Mouse (Mus musculus) layer of hippocampus, adult 9-10 months (tissue): ENCODE results near the gene Gsx2.

ENCODE experiments used
- DNase-seq: peaks from one replicate; pipeline ENCODE4 v3.0.0; 2022; ENCODE audit warnings: low spot score

Gene Gsx2

DNA sequence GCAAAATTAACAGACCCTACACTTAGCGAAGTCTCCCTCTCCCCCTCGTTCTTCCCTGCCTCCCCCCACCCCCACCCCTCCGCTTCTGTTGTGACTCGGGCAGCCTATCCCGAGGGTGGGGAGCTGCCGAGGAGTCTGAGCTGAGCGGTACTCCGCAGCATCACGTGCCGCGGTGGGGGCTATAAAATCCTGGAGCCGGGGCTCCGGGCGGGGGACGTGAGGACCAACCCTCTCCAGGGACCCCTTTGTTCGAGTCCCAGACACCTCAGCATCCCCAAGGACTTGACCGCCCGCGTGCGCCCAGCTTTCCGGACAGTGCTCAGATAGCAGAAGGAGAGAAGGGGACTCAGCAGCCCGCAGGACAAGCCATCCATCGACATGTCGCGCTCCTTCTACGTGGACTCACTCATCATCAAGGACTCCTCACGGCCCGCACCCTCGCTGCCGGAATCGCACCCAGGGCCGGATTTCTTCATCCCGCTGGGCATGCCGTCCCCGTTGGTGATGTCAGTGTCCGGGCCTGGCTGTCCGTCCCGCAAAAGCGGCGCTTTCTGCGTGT, at the start of gene Gsx2:
TSS of gene Gsx2 (plus strand) at position 219 of the 559 bp plus-strand sequence.
- DNase-seq, result no peak

DNA sequence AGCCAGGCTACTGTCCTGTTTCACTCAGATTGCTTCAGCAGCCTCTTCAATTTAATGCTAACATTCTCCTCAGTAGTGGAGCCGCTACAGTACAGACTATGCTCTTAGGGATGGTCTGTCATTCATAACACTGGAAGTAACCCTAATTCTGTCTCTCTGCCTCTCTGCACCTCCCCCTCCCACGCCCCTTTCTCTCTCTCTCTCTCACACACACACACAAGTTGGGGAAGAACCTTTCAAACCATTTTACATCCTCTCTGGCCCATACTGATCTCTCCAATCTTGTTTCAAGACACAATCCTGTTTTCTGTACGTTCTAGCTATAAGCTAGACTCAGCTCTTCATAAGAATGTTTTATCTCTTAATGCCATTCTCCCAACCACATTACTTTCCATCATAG, 39.9 kb upstream of the Gsx2 start:
- no peak for DNase-seq

DNA sequence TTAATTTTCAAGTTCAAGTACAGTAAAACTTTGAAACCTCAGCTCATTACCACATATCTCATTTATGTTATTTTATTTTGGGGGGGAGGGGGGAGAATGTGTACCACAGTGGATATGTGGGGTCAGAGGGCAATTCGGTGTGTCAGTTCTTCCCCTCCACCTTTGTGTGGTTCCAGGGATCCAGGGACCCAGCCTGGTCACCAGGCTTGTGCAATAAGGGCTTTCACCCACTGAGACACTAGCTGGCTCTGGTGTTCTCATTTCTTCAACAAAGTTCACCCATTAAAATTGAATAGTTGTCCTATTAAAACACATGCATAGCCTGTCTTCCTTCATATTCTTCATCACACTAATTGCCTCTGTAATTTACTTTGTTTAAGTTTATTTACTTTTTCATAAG, 36.1 kb upstream of the Gsx2 start:
- DNase-seq, result no peak

DNA sequence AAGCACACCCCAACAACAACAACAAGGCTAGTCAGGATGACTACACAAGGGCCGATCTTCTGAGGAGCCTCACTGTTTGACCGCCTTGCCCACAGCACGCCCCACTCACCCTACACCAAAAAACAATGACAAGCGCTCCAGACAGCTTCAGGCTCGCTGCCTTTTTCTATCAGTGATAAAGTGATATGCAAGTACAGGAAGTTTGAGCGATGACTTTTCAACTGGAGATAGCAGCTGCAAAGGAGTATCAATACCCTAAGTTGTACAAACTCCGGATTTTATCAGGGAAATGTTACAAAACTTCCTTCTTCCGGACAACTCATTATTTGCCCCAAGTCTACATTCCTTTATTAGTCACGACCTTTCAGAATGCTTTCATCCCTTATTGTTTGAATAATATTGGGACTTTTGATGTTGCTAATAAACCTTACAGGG, 32.4 kb upstream of the Gsx2 start:
- DNase-seq, result no peak

DNA sequence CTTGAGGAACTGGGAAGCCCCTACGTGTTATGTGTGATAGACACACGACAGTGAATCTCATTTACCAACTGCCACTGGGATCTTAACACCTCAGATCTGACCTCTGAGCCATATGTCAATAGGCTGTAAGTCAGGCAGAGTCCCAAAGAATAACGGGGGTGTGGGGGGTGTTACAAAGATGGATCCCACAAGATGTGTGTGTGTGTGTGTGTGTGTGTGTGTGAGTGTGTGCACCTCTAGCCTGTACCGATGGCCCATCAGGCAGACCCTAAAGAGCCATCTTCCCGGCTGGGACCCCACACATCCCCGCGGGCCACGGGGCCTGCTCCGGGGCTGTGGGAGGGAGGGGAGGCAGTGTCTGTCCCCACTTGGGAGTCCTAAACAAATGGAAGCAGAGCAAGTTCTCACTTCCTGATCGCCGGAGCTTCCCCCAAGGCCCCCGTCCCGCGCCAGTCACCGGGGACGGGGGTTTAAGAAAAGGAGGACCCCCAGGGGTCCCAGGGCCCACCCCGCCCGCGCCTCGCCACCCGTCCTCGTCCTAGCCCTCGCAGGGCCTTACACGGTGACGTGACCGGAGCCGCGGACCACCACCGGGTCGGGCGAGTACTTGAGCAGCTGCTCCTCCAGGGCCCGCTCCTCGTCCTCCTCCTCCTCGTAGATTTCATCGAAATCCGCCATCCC, 31.6 kb upstream of the Gsx2 start:
- DNase-seq, result no peak

DNA sequence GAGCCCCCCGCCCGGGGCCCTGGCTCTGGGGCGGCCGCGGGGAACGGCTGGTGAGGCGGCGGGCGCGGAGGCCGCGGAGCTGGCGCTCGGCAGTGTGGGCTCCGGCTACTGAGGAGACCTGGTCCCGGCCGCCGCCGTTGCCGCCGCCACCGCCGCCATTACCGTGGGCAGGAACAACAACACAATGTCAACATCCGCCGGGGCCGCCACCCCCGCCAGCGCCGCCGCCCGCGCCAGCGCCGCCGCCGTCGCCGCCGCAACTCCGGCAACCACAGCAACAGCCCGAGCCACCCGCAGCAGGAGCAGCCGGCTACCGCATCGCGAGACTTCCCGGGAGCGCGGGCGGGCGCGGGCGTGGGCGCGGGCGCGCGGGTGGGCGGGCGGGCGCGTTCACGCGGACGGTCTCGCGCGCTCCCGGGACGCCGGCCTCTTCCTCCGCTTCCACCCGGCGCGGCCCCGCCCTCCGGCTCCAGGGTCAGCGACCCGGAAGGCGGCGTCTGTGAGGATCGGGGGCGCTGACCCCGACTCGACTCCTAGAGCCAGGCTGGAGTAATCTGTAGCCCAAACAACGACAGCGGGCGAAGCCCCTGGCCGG, 31.0 kb upstream of the Gsx2 start, which contains the start of gene Chic2:
TSS of gene Chic2 (minus strand) at position 465 of the 595 bp plus-strand sequence.
- peak; percentile 41 for DNase-seq

DNA sequence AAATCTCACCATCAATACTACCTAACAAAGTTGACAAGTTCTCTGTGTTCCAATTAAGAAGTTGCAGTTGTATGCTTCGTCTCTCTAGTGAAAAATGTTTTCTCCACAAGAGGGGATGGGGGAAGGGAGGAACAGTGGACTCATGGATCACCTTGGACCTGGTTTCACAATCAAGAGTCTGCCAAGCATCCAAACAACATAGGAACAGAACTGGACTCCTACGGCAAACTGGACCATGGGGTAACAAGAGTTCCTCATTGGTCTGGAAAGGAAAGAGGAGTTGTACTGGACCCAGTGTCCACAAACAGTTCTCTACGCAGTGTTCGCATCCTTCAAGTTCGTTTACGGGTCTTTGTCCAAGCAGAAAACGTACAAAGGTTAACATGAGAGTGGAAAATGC, 30.0 kb upstream of the Gsx2 start:
- no peak for DNase-seq

DNA sequence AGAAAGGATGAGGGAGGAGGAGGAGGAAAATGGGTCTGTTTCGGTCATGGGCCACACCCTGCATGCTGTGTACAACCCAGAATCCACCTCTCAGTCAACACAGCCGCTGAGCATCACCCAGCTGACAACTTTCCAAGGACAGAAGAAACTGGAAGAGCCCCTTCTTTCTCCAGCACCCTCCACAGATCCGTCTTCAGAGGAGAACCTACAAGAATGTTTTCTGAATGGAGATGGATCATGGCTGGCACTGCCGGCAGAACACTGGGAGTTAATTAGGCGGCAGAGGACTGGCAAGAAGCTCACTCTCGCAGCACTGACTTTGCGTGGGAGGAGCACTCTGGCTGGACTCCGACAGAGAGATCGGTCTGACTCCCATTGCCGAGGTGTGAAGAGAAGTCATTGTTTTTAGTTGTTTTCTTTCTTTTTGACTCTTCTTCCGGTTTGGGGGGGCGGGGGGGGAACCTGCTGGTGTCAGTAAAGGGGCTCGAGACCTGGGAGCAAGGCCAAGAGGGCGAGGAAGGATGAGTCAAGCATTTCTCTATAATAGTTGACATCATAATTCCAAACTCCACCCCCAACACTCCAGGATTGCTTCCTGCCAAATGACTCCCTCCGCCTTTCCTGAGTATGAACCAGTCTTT, 28.6 kb upstream of the Gsx2 start:
- no peak for DNase-seq

DNA sequence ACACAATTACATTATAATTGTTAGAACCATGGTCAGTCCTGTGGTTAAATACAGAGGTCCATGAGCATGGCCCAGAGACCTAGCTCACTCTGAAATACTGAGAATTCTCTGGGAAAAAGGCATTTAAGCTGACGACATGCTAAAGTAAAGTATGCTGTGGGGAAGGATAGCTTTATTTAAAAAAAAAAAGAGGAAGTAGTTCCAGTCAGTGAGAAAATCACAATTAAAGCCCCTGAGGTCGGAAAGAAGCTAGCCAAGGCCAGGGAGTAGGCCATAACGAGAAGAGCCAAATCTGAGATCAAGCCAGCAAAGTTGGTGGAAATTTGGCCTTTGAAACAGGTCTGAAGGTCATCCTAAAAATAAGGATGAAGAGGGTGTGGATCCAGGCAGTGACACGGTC, 24.3 kb upstream of the Gsx2 start:
- no peak for DNase-seq

DNA sequence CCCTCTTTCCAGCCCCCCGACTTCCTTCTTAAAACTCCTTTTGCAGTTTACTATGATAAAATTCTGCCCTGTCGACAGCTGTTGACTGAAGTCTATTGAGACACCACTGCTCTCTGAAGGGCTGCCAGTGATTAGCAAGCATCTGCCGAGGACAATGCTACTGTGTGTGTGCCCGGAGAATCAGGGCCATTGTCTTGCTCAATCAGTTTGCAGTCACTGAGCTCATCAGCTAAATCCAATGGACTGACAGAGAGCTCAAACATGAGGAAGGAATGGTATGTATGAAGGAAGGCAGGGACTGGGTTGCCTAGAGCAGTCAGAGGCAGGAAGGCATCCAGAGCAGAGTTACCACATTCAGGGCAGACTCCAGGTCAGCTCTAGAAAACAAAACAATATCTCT, 12.2 kb upstream of the Gsx2 start:
- DNase-seq, result no peak

DNA sequence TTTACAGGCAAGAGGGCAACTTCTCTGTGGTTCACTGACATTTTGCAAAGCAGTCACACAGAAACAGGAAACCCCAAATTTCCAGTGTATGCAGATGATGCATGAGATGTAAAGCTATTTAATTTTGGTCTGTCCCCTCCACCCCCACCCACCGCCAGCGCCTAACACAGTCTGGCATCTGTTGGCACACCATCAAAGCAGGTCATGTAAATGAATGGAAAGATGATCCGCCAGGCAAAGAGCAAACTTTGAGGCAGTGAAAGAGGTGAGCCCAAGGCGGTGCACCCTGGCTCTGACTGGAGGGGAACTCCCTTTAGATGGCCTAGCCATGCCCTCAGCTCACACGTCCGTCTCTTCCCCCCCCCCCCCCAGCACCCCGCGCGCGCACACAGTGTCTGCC, 8.7 kb upstream of the Gsx2 start:
- no peak for DNase-seq

DNA sequence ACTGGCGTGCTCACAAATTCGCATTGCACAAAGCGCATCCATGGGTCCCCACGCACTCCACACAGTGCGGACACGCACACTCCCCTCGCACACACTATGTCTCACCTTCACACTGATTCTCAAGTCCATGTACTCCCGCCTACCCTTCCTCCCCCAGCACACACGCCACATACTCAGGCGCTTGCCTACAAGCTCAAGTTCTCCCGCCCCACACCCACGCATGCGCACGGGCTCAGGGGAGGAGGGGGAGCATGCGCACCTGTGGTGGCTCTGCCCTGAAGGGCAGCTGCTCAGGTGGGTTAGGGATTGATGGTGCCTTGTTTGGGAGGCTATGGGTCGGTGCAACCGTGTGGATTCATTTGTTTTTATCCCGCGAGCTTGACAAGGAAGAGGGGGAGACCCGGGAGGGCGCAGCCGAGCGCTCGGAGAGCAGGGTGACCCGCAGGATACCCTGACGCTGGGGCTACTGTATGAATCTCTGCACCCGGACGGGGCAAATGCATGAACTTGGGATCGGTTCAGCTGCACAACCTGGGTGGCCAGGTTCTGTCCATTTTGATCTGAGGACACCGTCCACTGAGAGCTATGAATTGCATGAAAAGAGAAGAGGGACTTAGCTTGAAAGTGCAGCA, 8.2 kb upstream of the Gsx2 start:
- no peak for DNase-seq

DNA sequence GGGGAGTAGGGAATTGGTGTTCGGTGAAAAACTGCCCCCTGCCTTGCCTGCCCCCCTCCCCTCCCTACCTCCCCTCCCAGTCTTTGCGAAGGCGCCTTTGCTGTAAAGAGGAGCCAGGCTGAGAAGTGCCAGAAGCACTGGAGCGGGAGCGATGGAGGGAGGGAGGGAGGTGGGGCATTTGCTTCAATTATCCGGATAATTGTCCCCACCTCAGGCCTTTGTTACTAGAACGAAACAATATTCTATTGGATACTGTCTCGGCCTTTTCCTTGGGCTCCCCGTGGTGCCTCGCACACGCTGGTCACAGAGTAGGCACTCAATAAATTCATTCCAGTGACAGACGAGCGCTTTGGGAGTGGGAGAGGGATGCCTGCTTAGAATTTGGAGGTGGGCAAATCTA, 5.3 kb upstream of the Gsx2 start:
- no peak for DNase-seq

DNA sequence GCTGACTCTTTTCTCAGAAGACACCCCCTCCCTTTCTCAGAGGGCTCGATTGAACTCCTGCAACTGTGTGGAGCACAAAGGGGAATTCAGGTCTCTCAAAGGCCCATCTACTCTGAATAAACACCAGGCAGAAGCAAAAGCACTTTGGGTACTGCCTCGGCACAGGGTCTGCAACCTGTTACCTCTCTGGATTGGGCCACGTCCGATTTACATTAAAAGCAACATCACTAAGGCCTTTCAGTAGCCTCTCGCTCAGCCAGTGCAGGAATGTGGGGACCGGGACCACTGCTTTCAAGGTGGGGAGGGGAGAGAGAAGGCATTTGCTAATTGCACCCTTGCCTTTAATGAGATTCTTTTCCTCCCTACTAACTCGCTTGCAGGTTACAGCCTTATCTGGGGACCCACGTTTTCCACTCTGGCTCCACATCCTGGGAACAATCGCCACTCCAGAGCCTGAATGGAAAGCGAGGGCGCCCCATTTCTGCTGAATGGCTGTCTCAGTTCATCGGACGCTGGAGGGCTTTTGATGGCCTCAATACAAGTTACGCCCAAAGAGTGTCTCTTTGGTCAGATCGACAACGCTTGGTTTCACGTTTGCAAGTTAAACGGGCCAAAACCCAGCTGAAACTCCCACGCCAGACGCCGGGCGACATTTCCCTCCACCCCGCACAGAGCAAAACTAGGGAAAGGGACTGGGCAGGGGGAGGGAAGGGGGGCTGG, 4.6 kb upstream of the Gsx2 start:
- no peak for DNase-seq

DNA sequence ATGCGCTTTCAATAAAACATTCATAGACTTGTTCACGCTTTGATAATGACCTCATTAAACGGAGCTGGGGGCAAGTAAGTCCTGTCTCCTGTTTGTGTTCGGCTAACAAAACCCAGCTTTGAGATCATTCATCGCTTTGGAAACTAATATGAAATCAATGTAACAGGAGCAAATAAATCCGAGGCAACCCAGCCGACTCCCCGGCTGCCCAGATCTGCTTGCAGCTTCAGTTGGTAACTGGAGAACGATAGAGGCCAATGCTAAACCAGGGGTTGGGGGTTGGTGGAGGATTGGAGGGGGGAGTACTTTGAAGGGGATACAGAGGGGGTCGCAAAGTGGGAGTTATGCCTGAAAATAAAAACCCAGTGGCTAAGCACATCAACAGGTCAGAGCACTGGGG, 3.5 kb upstream of the Gsx2 start:
- no peak for DNase-seq

DNA sequence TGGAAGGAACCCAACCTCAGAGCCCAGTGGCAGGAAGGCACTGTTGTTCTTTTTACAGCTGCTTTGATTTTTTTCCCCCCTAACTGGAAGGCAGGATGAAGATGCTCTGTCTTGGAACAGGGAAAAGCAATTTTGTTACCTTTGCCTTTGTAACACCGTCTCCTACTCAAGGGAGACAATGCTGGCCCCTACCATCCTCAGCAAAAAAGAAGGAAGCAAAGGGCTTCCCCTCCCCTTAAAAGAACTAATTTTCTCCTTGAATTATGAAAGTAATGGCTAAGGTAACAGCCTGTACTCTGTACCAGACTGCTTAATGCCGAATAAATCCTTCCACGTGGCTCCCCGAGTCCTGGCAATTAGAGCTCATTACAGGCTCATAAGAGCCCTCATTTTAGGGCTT, 2.9 kb upstream of the Gsx2 start:
- no peak for DNase-seq

DNA sequence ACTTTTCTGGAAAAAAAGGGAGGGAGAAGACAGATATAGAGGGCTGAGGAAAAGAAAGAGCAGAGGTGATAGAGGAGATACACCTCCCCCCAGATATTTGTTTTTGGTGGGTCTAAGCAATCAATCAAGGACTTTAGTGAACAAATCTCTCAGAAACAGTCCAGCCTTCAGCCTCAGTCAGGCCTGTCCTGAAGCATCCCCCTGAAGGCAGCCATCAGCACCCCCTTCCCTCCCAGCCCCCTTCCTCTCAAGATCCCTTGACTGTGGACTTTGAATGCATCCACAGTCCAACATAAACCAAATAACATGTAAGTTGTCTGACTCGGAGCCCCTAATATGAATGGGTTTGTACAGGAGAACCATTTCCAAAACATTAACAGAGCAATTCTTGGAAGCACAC, 2.2 kb upstream of the Gsx2 start:
- no peak for DNase-seq

DNA sequence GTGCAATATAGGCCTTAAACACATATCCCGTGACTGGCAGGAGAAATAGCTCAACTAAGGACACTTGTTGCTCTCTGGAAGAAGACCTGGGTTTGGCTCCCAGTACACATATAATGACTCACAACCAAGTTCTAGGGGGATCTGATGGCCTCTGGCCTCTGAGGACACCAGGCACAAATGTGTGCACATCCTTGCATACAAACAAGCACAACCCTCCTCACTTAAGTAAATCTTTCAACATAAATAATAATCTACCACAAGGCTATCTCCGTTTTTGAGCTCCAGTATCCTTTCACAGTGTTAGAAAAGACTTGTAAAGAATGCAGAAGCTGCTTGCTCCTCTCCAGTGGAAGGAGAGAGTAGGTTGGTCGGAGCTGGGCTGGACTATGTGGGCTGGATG, 1.7 kb upstream of the Gsx2 start:
- DNase-seq, result no peak

DNA sequence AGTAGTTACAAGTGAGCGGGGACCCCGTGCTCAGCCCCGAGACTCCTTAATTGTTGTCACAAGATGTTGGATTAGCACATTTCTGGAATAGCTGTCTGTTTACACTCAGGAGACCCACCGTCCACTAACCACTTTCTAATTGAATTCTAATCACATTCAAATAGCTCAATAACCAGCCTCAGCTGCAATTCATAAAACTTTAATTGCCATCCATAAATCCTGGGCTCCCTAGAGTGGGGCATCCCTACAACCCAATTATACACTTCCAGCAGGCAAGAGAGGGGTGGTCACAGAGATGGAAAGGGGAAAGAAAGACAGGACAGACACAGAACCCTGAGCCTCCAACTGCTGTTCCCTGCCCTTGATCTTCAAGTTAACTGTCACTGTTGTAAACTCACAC, 1.3 kb upstream of the Gsx2 start:
- no peak for DNase-seq

DNA sequence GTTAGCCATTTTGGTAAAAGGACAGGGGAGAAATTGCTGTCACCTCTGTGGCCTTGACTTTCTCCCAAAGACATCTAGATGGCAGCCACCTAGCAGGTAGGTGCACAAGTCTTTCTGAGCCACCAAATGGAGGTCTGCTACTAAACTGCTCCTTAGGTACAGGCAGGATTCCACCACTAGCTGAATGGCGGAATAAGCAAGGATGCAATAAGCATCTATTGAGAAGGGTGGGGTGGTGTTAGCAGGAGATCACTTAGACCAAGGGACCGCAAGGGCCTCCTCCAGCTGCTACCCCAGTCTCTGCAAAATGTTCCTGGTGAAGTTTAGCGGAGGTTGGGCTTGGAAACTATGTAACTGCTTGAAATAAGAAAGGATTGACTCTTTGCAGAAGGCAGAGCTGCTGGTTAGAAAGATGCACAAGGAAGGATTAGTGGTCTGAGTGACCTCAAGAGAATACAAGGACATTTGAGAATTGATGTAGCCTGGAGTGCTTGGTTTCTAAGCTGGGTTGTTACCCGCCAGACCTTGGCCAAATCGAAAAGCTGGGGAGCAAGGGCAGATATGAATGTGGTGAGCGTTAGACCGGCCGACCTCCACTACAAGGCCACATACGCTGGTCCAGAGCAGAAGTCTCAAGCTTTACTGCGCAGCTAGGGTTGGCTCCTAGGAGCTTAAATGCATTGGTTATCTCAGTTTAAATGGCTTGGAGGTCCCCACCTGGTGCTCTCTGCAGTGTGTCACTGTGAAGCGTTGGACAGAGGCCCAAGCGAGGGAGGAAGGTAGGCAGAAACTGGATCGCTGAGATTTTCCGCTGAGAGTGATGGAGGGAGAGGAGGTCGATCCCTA, 641 bp upstream of the Gsx2 start:
- DNase-seq, result no peak

DNA sequence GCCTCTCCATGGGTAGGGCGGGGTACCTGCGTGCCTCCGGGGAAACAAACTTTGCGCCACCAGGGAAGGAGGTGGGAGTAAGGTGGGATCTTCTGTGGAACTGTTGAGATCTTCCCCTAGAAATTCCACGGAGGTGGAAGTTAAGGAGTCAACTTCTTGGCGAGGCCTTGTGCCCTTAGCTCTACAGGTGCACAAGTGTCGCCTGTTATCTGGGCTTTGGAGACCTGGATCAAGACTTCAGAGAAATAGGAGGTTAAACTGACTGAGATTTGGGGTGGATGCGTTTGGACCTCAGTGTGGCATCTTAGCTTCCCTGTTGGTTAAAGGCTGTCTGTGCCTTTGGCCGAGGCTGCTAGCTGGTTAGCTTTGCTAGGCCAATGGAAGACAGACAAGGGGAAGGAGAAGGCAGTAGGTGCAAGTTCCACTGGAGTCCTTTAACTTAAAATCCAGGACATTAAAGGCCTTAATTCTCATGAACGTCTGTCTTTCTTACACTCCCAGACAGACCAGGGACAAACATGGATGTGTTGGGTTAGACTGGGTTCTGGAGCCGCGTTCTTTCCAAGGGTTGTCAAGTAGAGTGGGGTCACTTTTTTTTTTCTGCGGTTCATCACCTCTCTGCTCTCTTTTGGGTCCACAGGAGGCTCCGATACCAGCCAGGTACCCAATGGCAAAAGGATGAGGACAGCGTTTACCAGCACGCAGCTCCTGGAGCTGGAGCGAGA, 1.1 kb downstream of the Gsx2 start:
- DNase-seq, result no peak
